Mouse (Mus musculus) bone marrow, adult 2 months (tissue): ENCODE results near the gene Mrpl37.

ENCODE experiments used
- CTCF ChIP-seq: fragments of 200-500 bp; IDR thresholded peaks from 2 replicates; pipeline ENCODE4 v1.5.1; 2011; ENCODE audit warnings: low read length, control low read depth; ENCODE audit not compliant: control insufficient read depth, insufficient read depth
- POLR2A ChIP-seq: fragments of 200-500 bp; IDR thresholded peaks from 2 replicates; pipeline ENCODE4 v1.6.1; 2011; ENCODE audit warnings: low read depth, mild to moderate bottlenecking, control low read depth, low read length, borderline replicate concordance; ENCODE audit not compliant: control insufficient read depth

- TF ChIP-seq CTCF (no peak), POLR2A (no peak)
Measured at GRCm38 (mm10) chr4:107056088-107056487, 10.6 kb downstream of the Mrpl37 start.
